Mouse (Mus musculus) heart, adult 2 months (tissue): ENCODE results near the gene Gck.

Source experiments
- CTCF ChIP-seq: fragments of 200-600 bp; IDR thresholded peaks from 2 replicates; pipeline ENCODE4 v1.8.1; 2022; ENCODE audit warnings: antibody characterized with exemption, mild to moderate bottlenecking, moderate library complexity
- EP300 ChIP-seq: fragments of 200-500 bp; IDR thresholded peaks from 2 replicates; pipeline ENCODE4 v1.6.1; 2011; ENCODE audit warnings: low read depth, low read length, control low read depth; ENCODE audit not compliant: insufficient read depth
- POLR2A ChIP-seq: fragments of 200-500 bp; IDR thresholded peaks from 2 replicates; pipeline ENCODE4 v1.6.1; 2011; ENCODE audit warnings: mild to moderate bottlenecking, low read depth, low read length, control low read depth; ENCODE audit not compliant: insufficient read depth

GRCm38 (mm10) chr11:5897230-5897629 lies 52.7 kb downstream of the Gck start:
- TF ChIP-seq POLR2A (no peak), CTCF (no peak), EP300 (no peak)
